Mouse (Mus musculus): ENCODE results near the gene Zbed5. TPM values are rescaled to one million over a fixed set of nuclear protein-coding genes. Genes with fewer than 3 reads are reported as not detected.

Zbed5 gene
- 2.2 and 2.3 TPM in 2 replicates for polyA plus RNA-seq (2012; rRNA removed)

DNA sequence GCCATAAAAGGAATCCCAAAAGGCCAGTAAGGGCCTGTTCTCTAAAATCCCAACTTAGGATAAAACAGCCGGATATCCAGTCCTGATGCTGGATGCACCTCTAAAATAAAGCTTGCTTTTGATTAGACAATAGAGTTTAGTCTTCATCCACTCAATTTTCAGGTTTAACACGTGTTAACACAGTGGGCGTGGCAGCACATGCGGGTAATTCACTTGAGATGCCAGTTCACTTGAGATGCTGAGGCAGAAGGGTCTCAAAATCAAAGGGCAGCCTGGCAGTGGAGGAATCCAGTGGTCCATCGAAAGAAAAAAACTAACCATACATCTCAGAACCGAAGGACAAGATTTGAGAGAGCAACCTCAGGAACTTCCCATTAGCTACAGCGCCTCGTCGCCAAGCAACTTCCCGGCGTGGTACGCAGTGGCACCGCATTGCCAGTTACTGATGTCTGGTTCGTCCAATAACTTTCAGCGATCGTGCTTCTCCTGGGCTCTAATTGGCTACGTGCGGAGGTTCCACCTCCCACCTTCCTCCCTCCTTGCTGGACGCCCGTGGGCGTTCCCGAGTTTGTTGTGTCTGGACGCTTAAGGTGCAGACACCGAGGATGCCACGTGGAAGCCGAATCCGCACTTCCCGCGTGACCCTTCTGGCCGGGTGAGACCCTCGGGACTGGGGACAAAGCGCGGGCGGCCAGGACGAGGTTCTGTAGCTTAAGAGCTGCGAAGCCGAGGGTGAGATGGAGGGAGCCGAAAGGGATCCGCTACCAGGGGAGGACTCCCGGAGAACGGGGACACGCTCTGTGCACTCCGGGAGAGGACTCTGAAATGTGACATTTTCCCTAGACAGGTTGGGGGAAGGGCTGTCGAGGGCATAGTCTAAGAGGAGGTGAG is at the start of gene Zbed5:
Zbed5 (plus strand) TSS at position 526 of the 891 bp plus-strand sequence.

DNA sequence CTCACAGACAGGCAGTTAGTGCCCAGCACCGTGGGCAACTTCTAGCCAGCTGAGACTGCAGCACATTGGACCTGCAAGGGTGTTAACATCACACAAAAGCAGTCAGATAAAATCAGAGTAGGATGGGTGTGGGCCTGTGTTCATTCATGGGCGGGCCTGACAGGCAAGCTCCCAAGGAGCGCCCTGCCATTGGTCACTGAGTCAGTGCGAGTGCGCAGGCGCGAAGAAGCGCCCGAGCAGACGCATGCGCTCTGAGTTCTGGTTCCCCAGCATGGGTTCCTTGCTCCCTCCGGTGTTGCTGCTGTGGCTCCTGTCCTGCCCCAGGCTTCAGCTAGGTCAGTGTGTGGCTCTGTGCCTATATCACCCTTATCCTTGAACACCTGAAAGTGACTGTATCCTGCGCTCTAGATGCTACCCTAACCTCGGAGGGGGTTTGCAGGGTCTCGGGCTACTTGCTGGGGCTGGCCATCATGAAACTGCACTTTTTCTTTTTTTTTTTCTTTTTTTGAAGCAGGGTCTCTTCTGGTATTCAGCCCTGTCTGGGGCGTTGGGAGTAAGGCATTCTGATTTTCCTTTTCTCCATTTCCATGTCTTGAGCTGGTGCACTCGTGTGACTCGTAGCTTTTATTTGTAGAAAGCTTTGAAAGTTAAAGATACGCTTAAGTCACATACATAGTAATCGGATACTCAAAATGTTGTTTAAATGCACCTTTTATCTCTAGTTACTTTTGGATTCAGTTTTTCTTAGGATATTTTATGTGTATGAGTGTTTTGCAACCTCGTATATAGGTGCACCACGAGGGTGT is 48.6 kb upstream of the Zbed5 start, which contains the start of gene Sumf2:
Sumf2 (plus strand) TSS at position 235 of the 806 bp plus-strand sequence.

DNA sequence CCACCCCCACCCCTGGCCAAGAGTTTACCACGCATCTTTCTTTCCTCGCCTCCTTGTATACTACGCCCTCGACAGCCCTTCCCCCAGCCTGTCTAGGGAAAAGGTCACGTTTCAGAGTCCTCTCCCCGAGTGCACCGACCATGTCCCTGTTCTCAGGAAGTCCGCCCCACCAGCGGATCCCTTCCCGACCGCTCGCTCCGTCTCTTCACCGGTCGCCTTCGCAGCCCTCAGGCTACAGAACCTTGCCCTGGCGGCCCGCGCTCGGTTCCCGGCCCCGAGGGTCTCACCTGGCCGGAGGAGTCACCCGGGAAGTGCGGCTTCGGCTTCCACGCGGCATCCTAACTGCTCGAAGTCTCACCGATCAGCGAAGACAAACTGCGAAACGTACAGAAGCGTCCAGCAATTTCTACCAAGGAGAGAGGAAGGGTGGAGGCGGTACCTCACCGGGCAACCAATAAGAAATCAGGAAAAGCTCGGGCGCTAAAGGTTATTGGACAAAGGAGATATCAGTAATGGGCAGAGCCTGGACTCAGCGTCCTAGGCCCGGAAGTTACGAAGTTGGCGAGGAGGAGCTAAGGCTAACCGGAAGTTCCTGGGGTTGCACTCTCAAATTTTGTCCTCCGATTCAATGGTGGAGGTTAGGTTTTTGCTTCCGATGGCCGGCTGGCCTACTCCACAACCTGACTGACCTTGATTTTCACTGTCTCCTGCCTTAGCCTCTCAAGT is 8.4 kb upstream of the Zbed5 start, which contains the start of gene Chchd2:
Chchd2 (minus strand) TSS at position 560 of the 726 bp plus-strand sequence.

DNA sequence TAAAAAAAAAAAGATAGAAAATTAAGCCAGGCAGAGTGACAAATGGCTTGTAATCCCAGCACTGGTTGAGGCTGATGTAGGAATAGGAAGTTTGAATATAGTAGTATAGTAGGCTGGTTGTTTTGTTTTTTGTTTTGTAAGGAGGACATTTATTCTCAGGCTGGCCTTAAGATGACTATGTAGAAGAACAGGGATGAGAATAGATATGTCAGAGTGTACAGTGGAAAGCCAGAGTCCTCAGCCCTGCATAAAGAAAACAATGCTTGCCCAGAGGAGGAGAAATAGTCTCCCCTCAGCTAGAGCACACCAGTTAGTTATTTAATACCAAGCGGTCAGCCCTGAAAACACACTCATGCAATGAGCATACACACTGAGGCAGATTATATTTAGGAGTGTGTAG is 2.9 kb downstream of the Zbed5 start, which contains the start of gene Phkg1:
Phkg1 (minus strand) TSS at position 101 of the 400 bp plus-strand sequence.

DNA sequence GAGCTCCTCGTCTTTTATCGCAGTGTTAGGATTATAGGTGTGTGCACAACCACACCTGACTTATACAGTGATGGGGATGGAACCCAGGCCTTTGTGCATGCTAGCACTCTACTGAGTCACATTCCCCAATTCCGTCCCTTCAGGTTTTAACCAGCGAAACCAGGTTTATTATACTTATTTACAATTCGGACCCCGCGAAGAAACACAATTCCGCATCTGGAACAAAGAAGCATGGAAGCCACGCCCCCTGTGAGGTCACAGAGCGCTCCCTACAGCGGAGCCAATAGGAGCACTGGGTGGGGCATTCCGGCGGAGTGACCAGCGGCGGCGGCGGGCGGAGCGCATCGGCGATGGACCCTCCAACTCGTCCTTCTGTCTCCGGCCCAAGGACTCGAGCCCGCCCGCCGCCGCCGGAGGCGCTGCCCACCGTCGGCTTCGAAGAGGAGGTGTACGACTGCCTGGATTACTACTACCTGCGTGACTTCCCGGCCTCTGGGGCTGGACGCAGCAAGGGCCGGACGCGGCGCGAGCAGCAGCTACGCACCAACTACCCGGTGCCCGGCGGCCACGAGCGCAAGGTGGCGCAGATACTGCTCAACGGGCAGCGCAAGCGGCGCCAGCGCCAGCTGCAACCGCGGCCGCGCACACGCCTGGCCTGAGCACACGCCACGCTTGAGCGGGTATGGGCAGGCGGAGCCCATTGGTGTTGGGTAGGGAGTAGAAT is 12.9 kb downstream of the Zbed5 start, which contains the start of gene Nupr1l:
Nupr1l (plus strand) TSS at position 299 of the 724 bp plus-strand sequence.

DNA sequence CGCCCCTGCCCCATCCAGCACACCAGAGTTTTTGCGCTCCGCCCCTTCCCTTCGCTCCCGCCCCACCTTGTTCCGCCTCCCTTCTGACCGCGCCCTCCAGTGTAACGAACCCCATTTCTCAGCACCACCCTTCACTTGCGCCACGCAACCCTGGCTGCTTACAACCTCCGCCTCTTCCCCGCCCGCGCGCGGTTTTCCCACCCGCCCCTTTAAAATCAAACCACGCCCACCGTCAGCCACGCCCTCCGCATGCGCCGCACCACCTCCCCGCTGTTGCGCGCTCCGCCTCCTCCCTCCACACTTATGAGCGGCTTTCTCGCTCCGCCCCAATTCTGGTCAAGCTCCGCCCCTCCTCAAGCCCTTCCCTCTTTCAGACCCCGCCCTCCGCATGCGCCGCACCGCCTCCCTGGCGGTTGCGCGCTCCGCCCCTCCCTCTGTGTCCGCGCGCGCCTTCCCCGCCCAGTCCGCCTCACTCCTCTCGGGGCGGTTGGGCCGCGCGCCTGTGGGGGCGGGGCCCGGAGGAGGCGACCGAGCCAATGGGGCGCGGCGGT is 46.0 kb downstream of the Zbed5 start, which contains the start of gene Vkorc1l1:
Vkorc1l1 (plus strand) TSS at position 476 of the 551 bp plus-strand sequence.

Other genes with a start within 250 kb of the Zbed5 start
- gene Zfp11, start 225.6 kb upstream of the Zbed5 start, polyA plus RNA-seq (2012; rRNA removed) = 0.64 and 0.77 TPM in 2 replicates
- gene Sept14, start 187.2 kb upstream of the Zbed5 start, polyA plus RNA-seq (2012; rRNA removed) = not detected in 2 replicates
- gene Mrps17, start 180.2 kb upstream of the Zbed5 start, polyA plus RNA-seq (2012; rRNA removed) = 60.6 and 67.8 TPM in 2 replicates
- gene Nipsnap2, start 170.7 kb upstream of the Zbed5 start, polyA plus RNA-seq (2012; rRNA removed) = 17.5 and 22.0 TPM in 2 replicates
- gene Psph, start 108.3 kb upstream of the Zbed5 start, polyA plus RNA-seq (2012; rRNA removed) = 28.9 and 31.9 TPM in 2 replicates
- gene Sumf2, start 48.7 kb upstream of the Zbed5 start, polyA plus RNA-seq (2012; rRNA removed) = 8.7 and 9.7 TPM in 2 replicates
- 756 and 757 TPM in 2 replicates for gene Chchd2, start 8.3 kb upstream of the Zbed5 start, polyA plus RNA-seq (2012; rRNA removed)
- gene Phkg1, start 2.8 kb downstream of the Zbed5 start, polyA plus RNA-seq (2012; rRNA removed) = 0.03 and 0.06 TPM in 2 replicates
- gene Nupr1l, start 12.8 kb downstream of the Zbed5 start, polyA plus RNA-seq (2012; rRNA removed) = 0.84 and 0.87 TPM in 2 replicates
- 16.9 and 17.0 TPM in 2 replicates for gene Vkorc1l1, start 46.2 kb downstream of the Zbed5 start, polyA plus RNA-seq (2012; rRNA removed)
- 16.6 and 17.4 TPM in 2 replicates for gene Gusb, start 107.3 kb downstream of the Zbed5 start, polyA plus RNA-seq (2012; rRNA removed)
- 103 and 107 TPM in 2 replicates for gene Asl, start 133.5 kb downstream of the Zbed5 start, polyA plus RNA-seq (2012; rRNA removed)
- gene Crcp, start 133.6 kb downstream of the Zbed5 start, polyA plus RNA-seq (2012; rRNA removed) = 13.7 and 13.9 TPM in 2 replicates
- 12.0 and 12.4 TPM in 2 replicates for gene Tpst1, start 177.6 kb downstream of the Zbed5 start, polyA plus RNA-seq (2012; rRNA removed)
- 3.0 and 3.6 TPM in 2 replicates for gene Kctd7, start 249.1 kb downstream of the Zbed5 start, polyA plus RNA-seq (2012; rRNA removed)

All from liver, embryonic 18 days (tissue).